Mouse (Mus musculus) testis, adult 2 months (tissue): Measurements from ENCODE around the gene Kazn.

ENCODE experiments used
- CTCF ChIP-seq: fragments of 200-500 bp; IDR thresholded peaks from 2 replicates; pipeline ENCODE4 v1.5.1; 2012; ENCODE audit warnings: low read depth, mild to moderate bottlenecking, inconsistent platforms, low read length, moderate library complexity; ENCODE audit not compliant: control insufficient read depth, insufficient read depth, insufficient replicate concordance
- POLR2A ChIP-seq: fragments of 200-500 bp; IDR thresholded peaks from 2 replicates; pipeline ENCODE4 v1.6.1; 2012; ENCODE audit warnings: low read depth, mild to moderate bottlenecking, inconsistent platforms, low read length, moderate library complexity; ENCODE audit not compliant: control insufficient read depth

DNA sequence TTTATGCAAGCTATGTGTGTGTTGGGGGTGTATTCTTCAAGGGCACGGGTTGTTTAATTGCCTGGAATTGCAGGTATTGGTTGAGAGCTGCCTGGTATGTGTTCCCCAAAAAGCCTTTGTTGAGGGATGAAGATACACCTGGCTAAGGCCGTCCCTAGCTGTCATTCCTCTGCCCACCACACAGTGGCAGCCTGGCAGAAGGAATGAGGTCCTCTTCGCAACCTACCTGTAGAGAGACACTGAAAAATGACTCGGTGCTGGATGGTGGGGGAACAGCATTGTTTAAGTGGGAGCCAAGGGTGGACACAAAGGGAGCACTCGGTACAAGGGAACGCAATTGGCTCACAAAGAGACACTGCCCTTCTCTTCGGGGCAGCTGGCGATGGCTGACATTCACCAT lies 125.9 kb downstream of the Kazn start:
- TF ChIP-seq CTCF, result peak; percentile 77; the same call in 1 of the 2 replicates
- no peak for TF ChIP-seq POLR2A
